Mouse (Mus musculus) lung, postnatal 0 days (tissue): ENCODE results near the gene Aamp.

Experiments
- CTCF ChIP-seq: IDR thresholded peaks from 2 replicates; pipeline ENCODE4 v1.5.1; 2016; ENCODE audit warnings: antibody characterized with exemption, mild to moderate bottlenecking
- EP300 ChIP-seq: IDR thresholded peaks from 2 replicates; pipeline ENCODE4 v1.6.1; 2016; ENCODE audit warnings: antibody characterized with exemption, mild to moderate bottlenecking, control low read depth

- TF ChIP-seq CTCF (no peak), EP300 (no peak)
These were observed 31.7 kb upstream of the Aamp start for GRCm38 (mm10) chr1:74316114-74316827.
